Mouse (Mus musculus) testis, adult 2 months (tissue): Measurements from ENCODE around the gene Snx30. TPM values are rescaled to one million over a fixed set of nuclear protein-coding genes. Genes with fewer than 3 reads are reported as not detected.

Experiments used
- H3K27ac ChIP-seq: fragments of 200-500 bp; 2 replicates; pipeline ENCODE4 v1.5.1; 2012; ENCODE audit warnings: low read depth, low read length; ENCODE audit not compliant: control insufficient read depth, insufficient read depth
- H3K27me3 ChIP-seq: fragments of 200-500 bp; 2 replicates; pipeline ENCODE4 v1.6.1; 2012; ENCODE audit warnings: mild to moderate bottlenecking, low read length, moderate library complexity; ENCODE audit not compliant: control insufficient read depth, insufficient read depth
- H3K36me3 ChIP-seq: fragments of 200-500 bp; 2 replicates; pipeline ENCODE4 v1.6.1; 2012; ENCODE audit warnings: mild to moderate bottlenecking, low read length; ENCODE audit not compliant: control insufficient read depth, insufficient read depth
- H3K4me1 ChIP-seq: fragments of 200-500 bp; 2 replicates; pipeline ENCODE4 v1.6.1; 2012; ENCODE audit warnings: low read length; ENCODE audit not compliant: control insufficient read depth, insufficient read depth
- H3K4me3 ChIP-seq: fragments of 200-500 bp; 2 replicates; pipeline ENCODE4 v1.5.1; 2012; ENCODE audit warnings: low read depth, mild to moderate bottlenecking, low read length, moderate library complexity, mixed read lengths; ENCODE audit not compliant: control insufficient read depth
- CTCF ChIP-seq: fragments of 200-500 bp; IDR thresholded peaks from 2 replicates; pipeline ENCODE4 v1.5.1; 2012; ENCODE audit warnings: low read depth, mild to moderate bottlenecking, inconsistent platforms, low read length, moderate library complexity; ENCODE audit not compliant: control insufficient read depth, insufficient read depth, insufficient replicate concordance
- POLR2A ChIP-seq: fragments of 200-500 bp; IDR thresholded peaks from 2 replicates; pipeline ENCODE4 v1.6.1; 2012; ENCODE audit warnings: low read depth, mild to moderate bottlenecking, inconsistent platforms, low read length, moderate library complexity; ENCODE audit not compliant: control insufficient read depth
- polyA plus RNA-seq: library from polyadenylated mRNA; depleted of rRNA; stranded (reverse); fragments of >200 nt; gene quantifications from 2 replicates; pipeline ENCODE4 v1.2.3, GENCODE M21; 2012; rRNA removed

The Snx30 gene
- polyA plus RNA-seq, 1 experiment, result 0.57 TPM

DNA sequence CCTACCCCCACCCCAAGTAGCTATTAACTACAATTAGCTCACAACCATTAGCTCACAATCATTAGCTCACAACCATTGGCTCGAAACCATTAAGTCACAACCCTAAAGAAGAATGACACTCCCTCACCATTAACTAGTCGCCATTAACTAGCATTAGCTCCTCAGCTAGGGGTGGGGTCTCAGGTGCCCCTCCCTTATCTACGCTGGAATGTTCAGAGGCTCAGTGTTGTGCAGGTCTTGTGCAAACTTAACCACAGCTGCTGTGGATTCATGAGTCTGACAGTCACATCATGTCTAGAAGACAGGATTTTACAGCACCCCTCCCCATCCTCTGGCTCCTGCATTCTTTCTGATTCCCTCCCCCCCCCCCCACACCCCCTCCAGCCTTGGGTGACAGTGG lies 122.0 kb downstream of the Snx30 start:
- no peak overlapping the region for H3K4me3 ChIP-seq
- no peaks in the 10 kb centered on the region for H3K4me1 ChIP-seq
- TF ChIP-seq CTCF, result no peak
- no peak for TF ChIP-seq POLR2A
- no peaks in the 10 kb centered on the region for H3K27me3 ChIP-seq
- H3K27ac ChIP-seq, result no peak overlapping the region
- H3K36me3 ChIP-seq, result no peaks in the 10 kb centered on the region

DNA sequence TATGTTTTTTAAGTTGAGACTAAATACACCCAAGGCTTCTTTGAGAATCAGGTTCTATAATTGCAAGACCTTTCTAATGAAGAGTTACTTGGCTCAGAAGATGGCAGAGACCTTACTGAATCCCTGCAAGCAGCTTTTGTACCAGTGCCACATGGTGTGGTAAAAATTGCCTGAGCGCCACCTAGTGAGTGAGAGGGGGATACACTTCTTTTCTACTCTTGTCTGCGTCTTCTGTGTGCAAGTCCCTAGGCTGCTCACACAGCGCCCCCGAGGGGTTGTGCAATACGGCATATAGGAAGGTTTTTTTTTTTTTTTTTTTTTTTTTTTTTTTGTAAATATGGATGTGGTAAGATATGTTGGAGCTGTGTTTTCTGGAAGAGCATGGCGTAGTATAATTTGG lies 122.7 kb downstream of the Snx30 start:
- H3K36me3 ChIP-seq, result no peaks in the 10 kb centered on the region
- H3K27me3 ChIP-seq, result no peaks in the 10 kb centered on the region
- no peaks in the 10 kb centered on the region for H3K4me1 ChIP-seq
- H3K27ac ChIP-seq, result no peak overlapping the region
- H3K4me3 ChIP-seq, result no peak overlapping the region
- TF ChIP-seq CTCF (peak; percentile 44; the same call in 1 of the 2 replicates), POLR2A (no peak)

DNA sequence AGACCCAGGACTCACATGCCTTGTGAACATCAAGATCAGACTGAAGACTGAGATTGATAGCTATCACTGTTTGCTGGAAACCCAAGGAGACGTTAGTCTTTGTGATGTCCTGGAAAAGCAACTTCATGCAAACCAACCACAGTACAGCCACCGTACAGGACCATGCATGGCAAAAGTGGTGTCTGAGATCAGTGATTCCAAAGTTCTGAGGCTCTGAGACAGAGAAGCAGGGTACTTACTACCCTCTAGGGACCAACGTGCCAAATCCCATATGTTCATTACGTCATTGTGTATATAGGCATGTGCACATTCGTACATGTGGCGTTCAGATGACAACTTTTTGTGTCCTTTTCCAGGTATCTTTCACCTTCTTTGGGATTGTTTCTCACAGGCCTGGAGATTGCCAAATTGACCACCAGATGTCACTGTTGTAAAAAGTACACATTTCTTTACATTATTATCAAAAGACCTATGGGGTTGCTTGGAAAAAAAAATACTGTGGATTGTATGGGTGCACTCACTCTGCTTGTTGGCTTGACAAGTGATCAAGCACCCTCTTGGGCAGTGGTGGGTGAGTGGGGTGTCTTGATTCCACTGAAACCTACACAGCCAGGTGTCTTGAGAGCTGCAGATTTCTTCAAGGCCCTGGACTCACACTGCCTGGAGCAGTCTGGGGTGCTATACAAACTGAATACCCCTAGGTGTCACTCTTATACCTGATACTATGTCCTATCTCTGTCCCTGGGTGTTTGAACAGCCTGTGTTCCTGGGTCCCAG lies 127.1 kb downstream of the Snx30 start:
- H3K27ac ChIP-seq, result no peak overlapping the region
- H3K4me3 ChIP-seq, result no peak overlapping the region
- no peaks in the 10 kb centered on the region for H3K36me3 ChIP-seq
- no peaks in the 10 kb centered on the region for H3K27me3 ChIP-seq
- no peaks in the 10 kb centered on the region for H3K4me1 ChIP-seq
- TF ChIP-seq POLR2A (no peak), CTCF (no peak)

DNA sequence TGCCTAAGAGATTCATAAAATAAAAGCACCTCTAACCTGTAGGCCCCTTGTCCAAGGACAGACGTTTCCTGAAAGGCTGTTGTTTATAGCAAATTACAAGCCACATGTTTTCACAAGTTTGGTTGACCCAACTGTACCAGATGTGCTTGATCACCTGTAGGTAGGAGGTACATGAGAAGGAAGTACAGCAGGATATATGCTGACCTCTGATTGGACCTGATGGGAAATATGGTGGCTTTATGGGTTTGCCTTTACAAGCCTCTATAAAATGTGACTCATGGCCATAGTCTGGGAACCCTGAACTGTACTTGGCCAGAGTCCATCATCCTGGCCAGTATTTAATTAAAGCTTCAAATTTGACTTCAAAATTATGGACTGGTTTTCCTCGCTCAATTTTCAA lies 131.9 kb downstream of the Snx30 start:
- no peak overlapping the region for H3K4me3 ChIP-seq
- H3K27me3 ChIP-seq, result no peaks in the 10 kb centered on the region
- no peaks in the 10 kb centered on the region for H3K36me3 ChIP-seq
- H3K27ac ChIP-seq, result no peak overlapping the region
- H3K4me1 ChIP-seq, result no peaks in the 10 kb centered on the region
- TF ChIP-seq CTCF (no peak), POLR2A (no peak)

Other genes with a start within 250 kb of the Snx30 start
- 56.9 and 71.7 TPM in 2 replicates for gene Hsdl2, start 224.3 kb upstream of the Snx30 start, polyA plus RNA-seq
- 5.9 and 6.7 TPM in 2 replicates for gene E130308A19Rik, start 179.6 kb upstream of the Snx30 start, polyA plus RNA-seq
- gene Inip, start 4.3 kb upstream of the Snx30 start, polyA plus RNA-seq, result 6.7 and 6.9 TPM in 2 replicates
- gene Slc46a2, start 109.2 kb downstream of the Snx30 start, polyA plus RNA-seq, result 0.04 and 0.94 TPM in 2 replicates
- gene Mup4, start 154.9 kb downstream of the Snx30 start, polyA plus RNA-seq, result not detected in 2 replicates
- not detected in 2 replicates for gene Mup6, start 158.5 kb downstream of the Snx30 start, polyA plus RNA-seq